Mouse (Mus musculus) MEL (cell line): Measurements from ENCODE around the gene Hist1h2ac.

Source experiments
- CHD1 ChIP-seq: IDR thresholded peaks from 2 replicates; pipeline ENCODE4 v1.6.1; 2012; ENCODE audit warnings: low read depth, mild to moderate bottlenecking, inconsistent platforms, low read length, improper control_type of control experiment
- CHD2 ChIP-seq: IDR thresholded peaks from 2 replicates; pipeline ENCODE4 v1.6.1; 2011; ENCODE audit warnings: low read length, improper control_type of control experiment
- CTCF ChIP-seq, 3 experiments: IDR thresholded peaks in 2 of 3; conservative IDR thresholded peaks in 1 of 3; 2 replicates each; pipeline ENCODE4 v1.5.1; 2011 to 2012; ENCODE audit warnings: low read length in 3 of 3, low read depth in 2 of 3, mild to moderate bottlenecking in 2 of 3, improper control_type of control experiment in 1 of 3, inconsistent platforms in 1 of 3, mixed read lengths in 1 of 3, moderate library complexity in 1 of 3; ENCODE audit not compliant: control insufficient read depth in 1 of 3, insufficient read depth in 1 of 3, poor library complexity in 1 of 3, severe bottlenecking in 1 of 3
- ETS1 ChIP-seq: IDR thresholded peaks from 2 replicates; pipeline ENCODE4 v1.6.1; 2012; ENCODE audit warnings: low read depth, mild to moderate bottlenecking, inconsistent platforms, low read length, improper control_type of control experiment, moderate library complexity
- MAZ ChIP-seq: IDR thresholded peaks from 2 replicates; pipeline ENCODE4 v1.6.1; 2012; ENCODE audit warnings: low read depth, mild to moderate bottlenecking, inconsistent platforms, low read length, improper control_type of control experiment
- MEF2A ChIP-seq: IDR thresholded peaks from 2 replicates; pipeline ENCODE4 v1.6.1; 2014; ENCODE audit warnings: low read depth, mild to moderate bottlenecking, inconsistent platforms, low read length, improper control_type of control experiment; ENCODE audit not compliant: poor library complexity, insufficient replicate concordance, severe bottlenecking; ENCODE audit errors: extremely low read depth
- NELFE ChIP-seq: IDR thresholded peaks from 2 replicates; pipeline ENCODE4 v1.6.1; 2011; ENCODE audit warnings: low read depth, low read length, improper control_type of control experiment
- TAL1 ChIP-seq: IDR thresholded peaks from 2 replicates; pipeline ENCODE4 v1.6.1; 2012; ENCODE audit warnings: mild to moderate bottlenecking, inconsistent platforms, low read length, moderate library complexity, mixed read lengths
- ZC3H11A ChIP-seq: IDR thresholded peaks from 2 replicates; pipeline ENCODE4 v1.6.1; 2012; ENCODE audit warnings: low read depth, mild to moderate bottlenecking, inconsistent platforms, low read length, improper control_type of control experiment

GRCm38 (mm10) chr13:23695514-23695913 lies 11.8 kb upstream of the Hist1h2ac start, which contains the start of gene Hist1h1t:
- no peak for TF ChIP-seq NELFE
- TF ChIP-seq CTCF (IDR thresholded peaks at IDR 0.05 in 2 of 3, conservative IDR thresholded peaks at IDR 0.05 in 1 of 3; ENCODE audit: control insufficient read depth in 1 of 3, insufficient read depth in 1 of 3, low read depth in 2 of 3, low read length in 3 of 3, poor library complexity in 1 of 3, severe bottlenecking in 1 of 3): no peak
- TF ChIP-seq ZC3H11A: no peak
- no peak for TF ChIP-seq CHD1
- TF ChIP-seq MEF2A: no peak
- TF ChIP-seq MAZ: no peak
- no peak for TF ChIP-seq ETS1
- TF ChIP-seq CHD2: no peak
- TF ChIP-seq TAL1: no peak
